Mouse (Mus musculus) brain, embryonic 14.5 days (tissue): ENCODE results near the gene Wdr20. TPM values are rescaled to one million over a fixed set of nuclear protein-coding genes. Genes with fewer than 3 reads are reported as not detected.
A peak's percentile ranks its signal among the peaks of the same experiment; 100 is the strongest.

ENCODE experiments used
- DNase-seq: peaks from one replicate; pipeline ENCODE4 v3.0.0-alpha.2; 2011; ENCODE audit warnings: low read depth
- CTCF ChIP-seq: fragments of 200-500 bp; IDR thresholded peaks from 2 replicates; pipeline ENCODE4 v1.5.1; 2012; ENCODE audit warnings: inconsistent platforms, mild to moderate bottlenecking, moderate library complexity, borderline replicate concordance; ENCODE audit not compliant: insufficient read depth, insufficient read length; ENCODE audit errors: extremely low read depth
- POLR2A ChIP-seq: fragments of 200-500 bp; IDR thresholded peaks from 2 replicates; pipeline ENCODE4 v1.6.1; 2012; ENCODE audit warnings: mild to moderate bottlenecking, inconsistent platforms, borderline replicate concordance; ENCODE audit not compliant: poor library complexity, insufficient read depth, insufficient read length, severe bottlenecking; ENCODE audit errors: extremely low read depth
- polyA plus RNA-seq: library from polyadenylated mRNA; depleted of rRNA; stranded (reverse); fragments of >200 nt; gene quantifications from 2 replicates; pipeline ENCODE4 v1.2.3, GENCODE M21; 2012

The Wdr20 gene
- polyA plus RNA-seq, 1 experiment, result 28.6 TPM

DNA sequence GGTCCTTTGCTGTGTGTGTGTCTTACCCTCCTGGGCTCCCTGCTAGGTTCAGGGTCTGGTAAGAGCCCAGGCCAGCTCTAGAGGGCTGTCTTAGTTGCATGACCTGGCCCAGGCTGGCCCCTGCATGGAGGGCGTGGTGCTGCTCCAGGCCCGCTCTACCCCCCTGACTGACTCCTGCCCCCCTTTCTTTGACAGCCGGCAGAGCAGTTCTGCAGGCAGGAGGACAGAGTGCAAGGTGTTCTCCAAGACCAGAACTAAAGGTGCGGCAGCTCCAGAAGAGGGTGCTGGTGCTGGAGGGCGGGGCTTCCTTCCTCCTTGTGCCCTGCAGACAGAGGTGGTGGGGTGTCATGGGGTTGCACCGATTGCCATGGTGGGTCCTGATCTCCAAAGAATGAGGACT, 59.0 kb downstream of the Wdr20 start:
- no peak for DNase-seq
- TF ChIP-seq POLR2A (no peak), CTCF (no peak)

DNA sequence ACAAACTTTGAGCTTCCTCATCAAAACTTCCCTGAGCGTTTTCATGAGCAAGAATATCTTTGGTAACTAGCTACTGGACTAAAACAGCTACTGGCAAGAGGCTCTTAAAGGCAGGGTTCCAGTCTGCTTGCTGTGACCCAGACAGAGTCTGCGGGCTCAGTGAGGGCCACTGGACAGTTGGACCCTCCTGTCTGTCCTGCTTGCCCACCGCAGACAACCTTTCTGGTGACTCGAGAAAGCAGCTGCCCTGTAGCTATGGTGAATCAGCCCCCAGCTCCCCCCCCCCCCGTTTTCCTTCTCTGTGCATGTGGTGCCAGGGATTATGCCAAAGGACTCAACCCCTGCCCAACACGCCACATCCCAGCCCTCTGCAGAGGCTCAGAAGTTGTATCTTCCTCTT, 59.5 kb downstream of the Wdr20 start:
- no peak for DNase-seq

GRCm38 (mm10) chr12:110797842-110798431, 60.2 kb downstream of the Wdr20 start:
- DNase-seq, result no peak
- no peak for TF ChIP-seq POLR2A
- no peak for TF ChIP-seq CTCF

More for the DNA sequence above, 59.5 kb downstream of the Wdr20 start:
- TF ChIP-seq POLR2A, result no peak
- TF ChIP-seq CTCF, result no peak

DNA sequence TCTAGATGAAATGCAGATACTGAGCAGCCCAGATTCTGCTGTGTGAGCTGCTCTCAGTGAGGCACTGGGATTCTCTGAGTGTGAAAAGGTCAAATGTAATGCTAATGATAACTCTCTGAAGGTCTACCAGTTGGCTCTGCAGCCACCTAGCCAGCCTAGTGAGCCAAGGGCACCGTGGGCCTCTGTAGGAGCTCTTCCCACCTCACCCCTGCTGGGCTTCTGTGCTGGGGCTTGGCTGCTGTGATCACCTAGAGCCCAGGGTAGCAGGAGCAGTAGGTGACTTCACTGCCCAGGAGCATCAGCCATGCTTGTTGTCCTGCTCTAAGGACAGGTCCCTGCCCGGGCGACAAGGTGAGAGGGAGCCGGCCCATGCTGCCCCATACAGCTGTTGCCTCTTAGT, 61.5 kb downstream of the Wdr20 start:
- DNase-seq, result no peak
- TF ChIP-seq CTCF, result no peak
- no peak for TF ChIP-seq POLR2A

GRCm38 (mm10) chr12:110801876-110802464, 64.2 kb downstream of the Wdr20 start:
- DNase-seq, result no peak
- no peak for TF ChIP-seq POLR2A
- no peak for TF ChIP-seq CTCF

- TF ChIP-seq POLR2A (no peak), CTCF (no peak)
- DNase-seq, result no peak
Measured at GRCm38 (mm10) chr12:110802674-110803297, 65.0 kb downstream of the Wdr20 start.

- peak; percentile 78 for DNase-seq
- TF ChIP-seq POLR2A, result no peak
- TF ChIP-seq CTCF, result no peak
Measured at GRCm38 (mm10) chr12:110804261-110804660, 66.5 kb downstream of the Wdr20 start.

DNA sequence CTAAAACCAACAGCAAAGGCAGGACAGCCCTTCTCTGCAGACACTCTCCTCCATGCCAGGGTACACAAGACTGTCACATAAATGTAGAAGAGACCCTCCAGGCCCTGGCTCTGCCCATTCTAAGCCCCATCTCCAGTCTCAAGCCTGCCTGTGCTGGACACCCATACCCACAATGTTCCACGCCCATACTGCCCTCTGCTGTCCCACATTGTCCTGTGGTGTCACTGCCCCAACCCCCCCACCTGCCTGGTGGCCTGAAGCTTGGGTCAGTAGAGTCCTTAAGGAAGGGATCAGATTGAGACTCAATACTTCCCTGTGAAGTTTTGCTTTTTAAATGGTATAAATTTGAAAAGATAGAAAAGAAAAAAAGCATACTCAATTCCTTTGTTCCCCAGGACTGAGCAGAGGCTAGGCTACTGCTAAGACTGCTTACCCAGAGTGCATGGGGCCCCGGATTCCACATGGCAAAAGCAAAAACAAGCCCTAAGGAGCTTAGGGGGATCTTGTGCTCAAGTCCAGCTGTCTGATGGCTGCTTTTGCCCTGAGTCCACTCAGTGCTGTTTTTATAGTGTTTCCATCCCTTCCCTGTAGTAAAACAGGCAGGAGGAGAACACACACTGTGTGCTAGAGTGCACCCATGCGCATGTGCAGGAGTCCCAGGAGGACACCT, 68.7 kb downstream of the Wdr20 start:
- no peak for DNase-seq
- TF ChIP-seq CTCF (peak; percentile 15; the same call in 1 of the 2 replicates), POLR2A (no peak)

DNA sequence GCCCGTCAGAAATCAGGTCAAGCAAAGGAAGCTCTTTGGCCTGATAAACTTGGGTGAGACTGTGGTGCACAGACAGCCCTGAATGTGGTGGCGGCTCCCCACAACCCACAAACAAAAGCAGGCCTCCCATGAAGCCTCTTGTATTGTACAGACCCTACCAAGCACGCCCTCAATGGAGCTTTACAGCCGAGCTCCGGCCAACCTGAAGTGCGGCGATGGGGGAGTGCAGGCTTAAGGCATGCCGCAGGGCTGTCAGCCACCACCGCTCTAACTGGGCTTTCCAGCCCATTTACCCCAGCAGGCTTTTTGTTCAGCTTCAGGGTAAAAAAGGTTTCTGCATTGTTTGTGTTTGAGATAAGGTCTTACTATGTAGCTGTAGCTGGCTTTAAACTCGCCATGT, 70.7 kb downstream of the Wdr20 start:
- peak; percentile 24 for DNase-seq
- TF ChIP-seq POLR2A (no peak), CTCF (no peak)

DNA sequence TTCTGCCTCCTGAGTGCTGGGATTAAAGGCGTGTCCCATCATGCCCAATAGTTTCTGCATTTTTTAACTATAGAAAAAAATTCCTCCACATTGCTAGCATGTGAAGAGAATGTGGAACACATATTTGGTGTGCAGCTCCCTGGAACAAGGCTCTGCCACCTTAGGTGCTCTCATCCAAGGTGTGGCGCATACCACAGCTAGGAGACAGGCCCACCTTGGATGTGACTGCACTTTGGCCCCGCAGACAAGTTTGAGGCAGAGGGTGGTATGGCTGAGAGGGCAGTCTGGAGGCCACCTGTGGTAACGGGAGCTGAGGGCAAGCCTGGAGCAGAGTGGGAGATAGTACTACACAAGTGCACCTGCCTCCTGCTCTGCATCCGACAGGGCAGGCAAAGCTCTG, 71.1 kb downstream of the Wdr20 start:
- DNase-seq, result no peak
- TF ChIP-seq POLR2A, result no peak

DNA sequence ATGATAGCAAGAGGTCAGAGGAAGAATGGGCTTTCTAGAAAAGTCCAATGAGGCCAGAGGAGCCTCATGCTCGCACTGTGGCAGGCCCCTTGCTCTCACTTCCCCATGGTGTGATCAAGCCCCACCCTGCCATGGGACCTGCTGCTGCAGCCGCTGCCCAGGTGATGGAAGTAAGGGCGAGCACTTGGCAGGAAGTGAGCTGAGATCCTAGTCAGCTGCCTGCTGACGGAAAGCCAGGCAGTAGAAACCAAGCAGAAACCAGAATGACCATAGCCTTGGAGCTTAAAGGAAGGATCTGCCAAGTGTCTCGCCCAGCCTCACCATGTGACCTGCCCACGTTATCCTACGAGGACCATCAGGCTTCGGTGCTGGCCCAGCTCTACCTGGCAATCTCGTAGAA, 75.4 kb downstream of the Wdr20 start:
- no peak for DNase-seq
- TF ChIP-seq POLR2A (no peak), CTCF (no peak)
